Mouse (Mus musculus) A20 (cell line): ENCODE measurements around the gene 2310022A10Rik.
A peak's percentile ranks its signal among the peaks of the same experiment; 100 is the strongest.

ENCODE experiments used
- DNase-seq: peaks from one replicate; pipeline ENCODE4 v3.0.0-alpha.2; 2011; ENCODE audit warnings: low read depth, low spot score

The 2310022A10Rik gene

GRCm38 (mm10) chr7:27590566-27591213 is 37.7 kb downstream of the 2310022A10Rik start:
- DNase-seq = no peak

- DNase-seq = peak; percentile 98
Observed at GRCm38 (mm10) chr7:27591266-27592216, 38.5 kb downstream of the 2310022A10Rik start, which contains the start of gene Akt2. Gene Akt2 (plus strand): TSS chr7:27591552.

GRCm38 (mm10) chr7:27592217-27592929 is 39.3 kb downstream of the 2310022A10Rik start:
- DNase-seq = no peak

- DNase-seq = peak; percentile 13
Observed at GRCm38 (mm10) chr7:27592934-27593645, 40.1 kb downstream of the 2310022A10Rik start.

GRCm38 (mm10) chr7:27596586-27597503 is 43.8 kb downstream of the 2310022A10Rik start:
- no peak for DNase-seq

GRCm38 (mm10) chr7:27598053-27598452 is 45.0 kb downstream of the 2310022A10Rik start:
- no peak for DNase-seq

GRCm38 (mm10) chr7:27601628-27602027 is 48.6 kb downstream of the 2310022A10Rik start:
- DNase-seq = no peak

GRCm38 (mm10) chr7:27602161-27602560 is 49.1 kb downstream of the 2310022A10Rik start:
- no peak for DNase-seq

- no peak for DNase-seq
Observed at GRCm38 (mm10) chr7:27602835-27603234, 49.8 kb downstream of the 2310022A10Rik start.

- no peak for DNase-seq
Observed at GRCm38 (mm10) chr7:27604661-27605348, 51.8 kb downstream of the 2310022A10Rik start.

- DNase-seq = no peak
Observed at GRCm38 (mm10) chr7:27605499-27606285, 52.7 kb downstream of the 2310022A10Rik start.

GRCm38 (mm10) chr7:27606481-27607254 is 53.6 kb downstream of the 2310022A10Rik start:
- DNase-seq = no peak

GRCm38 (mm10) chr7:27607580-27607979 is 54.5 kb downstream of the 2310022A10Rik start:
- DNase-seq = no peak

GRCm38 (mm10) chr7:27608130-27608529 is 55.1 kb downstream of the 2310022A10Rik start:
- DNase-seq = no peak

- no peak for DNase-seq
Observed at GRCm38 (mm10) chr7:27609285-27609684, 56.3 kb downstream of the 2310022A10Rik start.

- DNase-seq = peak; percentile 22
Observed at GRCm38 (mm10) chr7:27609688-27610087, 56.7 kb downstream of the 2310022A10Rik start.

GRCm38 (mm10) chr7:27610370-27610769 is 57.3 kb downstream of the 2310022A10Rik start:
- DNase-seq = no peak

GRCm38 (mm10) chr7:27610871-27611270 is 57.8 kb downstream of the 2310022A10Rik start:
- no peak for DNase-seq
